Mouse (Mus musculus): ENCODE measurements around the gene H2-Ob. TPM values are rescaled to one million over a fixed set of nuclear protein-coding genes. Genes with fewer than 3 reads are reported as not detected.

H2-Ob gene
- polyA plus RNA-seq, 1 experiment = 334 TPM

GRCm38 (mm10) chr17:34201506-34202055 is 37.1 kb upstream of the H2-Ob start:
- no peaks in the 10 kb centered on the region for H3K27me3 ChIP-seq (ENCODE audit: control insufficient read depth, insufficient read depth, low read length)
- H3K36me3 ChIP-seq (ENCODE audit: control insufficient read depth, insufficient read depth, low read length) = peaks cover 14% of the 10 kb centered on the region
- peak overlapping the region; percentile 62 for H3K27ac ChIP-seq (ENCODE audit: insufficient read depth, low read length)
- WGBS = 55% methylated on average over 7 of the region's 7 CpGs
- no peak for TF ChIP-seq POLR2A (IDR thresholded peaks at IDR 0.05; ENCODE audit: low read depth, low read length)
- H3K4me3 ChIP-seq (ENCODE audit: extremely low read depth, insufficient read depth, insufficient read length) = no peak overlapping the region
- DNase-seq (ENCODE audit: low read depth in 1 of 2, low spot score in 2 of 2) = no peak
- H3K4me1 ChIP-seq (ENCODE audit: control insufficient read depth, insufficient read depth, insufficient read length) = peaks cover 26% of the 10 kb centered on the region

GRCm38 (mm10) chr17:34202760-34203442 is 35.8 kb upstream of the H2-Ob start:
- peaks cover 32% of the 10 kb centered on the region for H3K4me1 ChIP-seq (ENCODE audit: control insufficient read depth, insufficient read depth, insufficient read length)
- H3K27me3 ChIP-seq (ENCODE audit: control insufficient read depth, insufficient read depth, low read length) = no peaks in the 10 kb centered on the region
- H3K36me3 ChIP-seq (ENCODE audit: control insufficient read depth, insufficient read depth, low read length) = peaks cover 14% of the 10 kb centered on the region
- WGBS = 91% methylated on average over 4 of the region's 4 CpGs
- no peak for TF ChIP-seq POLR2A (IDR thresholded peaks at IDR 0.05; ENCODE audit: low read depth, low read length)
- TF ChIP-seq CTCF (IDR thresholded peaks at IDR 0.05; ENCODE audit: extremely low read depth, insufficient read depth, insufficient read length, insufficient replicate concordance) = no peak
- no peak overlapping the region for H3K4me3 ChIP-seq (ENCODE audit: extremely low read depth, insufficient read depth, insufficient read length)
- DNase-seq (ENCODE audit: low read depth in 1 of 2, low spot score in 2 of 2) = no peak
- H3K27ac ChIP-seq (ENCODE audit: insufficient read depth, low read length) = peak overlapping the region; percentile 33; the same call in 1 of the 2 replicates

- H3K4me1 ChIP-seq (ENCODE audit: control insufficient read depth, insufficient read depth, insufficient read length) = peaks cover 32% of the 10 kb centered on the region
- TF ChIP-seq CTCF (IDR thresholded peaks at IDR 0.05; ENCODE audit: extremely low read depth, insufficient read depth, insufficient read length, insufficient replicate concordance) (0 out of 2 replicates have a peak, but pooled peaks have one; percentile 1), POLR2A (IDR thresholded peaks at IDR 0.05; ENCODE audit: low read depth, low read length) (no peak)
- DNase-seq (ENCODE audit: low read depth in 1 of 2, low spot score in 2 of 2) = no peak
- WGBS = 34% methylated on average over 5 of the region's 5 CpGs
- H3K36me3 ChIP-seq (ENCODE audit: control insufficient read depth, insufficient read depth, low read length) = peaks cover 14% of the 10 kb centered on the region
- H3K4me3 ChIP-seq (ENCODE audit: extremely low read depth, insufficient read depth, insufficient read length) = peak within 1 kb of the TSS; percentile 75; the same call in 1 of the 2 replicates
- H3K27me3 ChIP-seq (ENCODE audit: control insufficient read depth, insufficient read depth, low read length) = no peaks in the 10 kb centered on the region
- H3K27ac ChIP-seq (ENCODE audit: insufficient read depth, low read length) = peak within 1 kb of the TSS; percentile 89
Measured at GRCm38 (mm10) chr17:34203444-34203843, 35.3 kb upstream of the H2-Ob start, which contains the start of gene Tap2. TSS of gene Tap2 (plus strand) at chr17:34203527.

- Histone ChIP-seq H3K4me3 (ENCODE audit: extremely low read depth, insufficient read depth, insufficient read length) (peak overlapping the region; percentile 75), H3K36me3 (ENCODE audit: control insufficient read depth, insufficient read depth, low read length) (peaks cover 19% of the 10 kb centered on the region), H3K27me3 (ENCODE audit: control insufficient read depth, insufficient read depth, low read length) (no peaks in the 10 kb centered on the region), H3K27ac (ENCODE audit: insufficient read depth, low read length) (peak overlapping the region; percentile 89), H3K4me1 (ENCODE audit: control insufficient read depth, insufficient read depth, insufficient read length) (peaks cover 32% of the 10 kb centered on the region)
- WGBS = under 1% methylated on average over 44 of the region's 44 CpGs
- TF ChIP-seq POLR2A (IDR thresholded peaks at IDR 0.05; ENCODE audit: low read depth, low read length) = peak; percentile 20
- TF ChIP-seq CTCF (IDR thresholded peaks at IDR 0.05; ENCODE audit: extremely low read depth, insufficient read depth, insufficient read length, insufficient replicate concordance) = peak; percentile 94
- peak; percentile 72 to 93 for DNase-seq (ENCODE audit: low read depth in 1 of 2, low spot score in 2 of 2)
Measured at GRCm38 (mm10) chr17:34204303-34205010, 34.2 kb upstream of the H2-Ob start.

- H3K4me3 ChIP-seq (ENCODE audit: extremely low read depth, insufficient read depth, insufficient read length) = peak overlapping the region; percentile 75
- TF ChIP-seq CTCF (IDR thresholded peaks at IDR 0.05; ENCODE audit: extremely low read depth, insufficient read depth, insufficient read length, insufficient replicate concordance) (no peak), POLR2A (IDR thresholded peaks at IDR 0.05; ENCODE audit: low read depth, low read length) (no peak)
- peak in 1 of 2 experiments; percentile 28 for DNase-seq (ENCODE audit: low read depth in 1 of 2, low spot score in 2 of 2)
- H3K4me1 ChIP-seq (ENCODE audit: control insufficient read depth, insufficient read depth, insufficient read length) = peaks cover 29% of the 10 kb centered on the region
- WGBS = 6% methylated on average over 18 of the region's 18 CpGs
- H3K27ac ChIP-seq (ENCODE audit: insufficient read depth, low read length) = peak overlapping the region; percentile 89
- peaks cover 19% of the 10 kb centered on the region for H3K36me3 ChIP-seq (ENCODE audit: control insufficient read depth, insufficient read depth, low read length)
- H3K27me3 ChIP-seq (ENCODE audit: control insufficient read depth, insufficient read depth, low read length) = no peaks in the 10 kb centered on the region
Measured at GRCm38 (mm10) chr17:34205021-34205745, 33.5 kb upstream of the H2-Ob start.

GRCm38 (mm10) chr17:34205746-34206176 is 32.9 kb upstream of the H2-Ob start:
- TF ChIP-seq POLR2A (IDR thresholded peaks at IDR 0.05; ENCODE audit: low read depth, low read length) (no peak), CTCF (IDR thresholded peaks at IDR 0.05; ENCODE audit: extremely low read depth, insufficient read depth, insufficient read length, insufficient replicate concordance) (peak; percentile 28; the same call in 1 of the 2 replicates)
- H3K27me3 ChIP-seq (ENCODE audit: control insufficient read depth, insufficient read depth, low read length) = no peaks in the 10 kb centered on the region
- H3K27ac ChIP-seq (ENCODE audit: insufficient read depth, low read length) = peak overlapping the region; percentile 89
- WGBS = 11% methylated on average over 9 of the region's 9 CpGs
- peaks cover 20% of the 10 kb centered on the region for H3K36me3 ChIP-seq (ENCODE audit: control insufficient read depth, insufficient read depth, low read length)
- peaks cover 33% of the 10 kb centered on the region for H3K4me1 ChIP-seq (ENCODE audit: control insufficient read depth, insufficient read depth, insufficient read length)
- peak; percentile 27 to 44 for DNase-seq (ENCODE audit: low read depth in 1 of 2, low spot score in 2 of 2)
- H3K4me3 ChIP-seq (ENCODE audit: extremely low read depth, insufficient read depth, insufficient read length) = peak overlapping the region; percentile 75
